Mouse (Mus musculus) 3134 (cell line): ENCODE measurements around the gene Fhl2.
A peak's percentile ranks its signal among the peaks of the same experiment; 100 is the strongest.
"Not testable (repeated sequence)": the region's sequence is repeated elsewhere in the genome, so short reads cannot be mapped to it uniquely, and the experiment has no call there.

Experiments
- DNase-seq: peaks from one replicate; pipeline ENCODE4 v3.0.0-alpha.2; 2011; ENCODE audit warnings: low spot score; ENCODE audit not compliant: insufficient read length; ENCODE audit errors: extremely low read depth

Gene Fhl2

GRCm38 (mm10) chr1:43154491-43154890, 42.3 kb downstream of the Fhl2 start:
- DNase-seq: no peak

- DNase-seq: no peak
These were observed 43.2 kb downstream of the Fhl2 start for GRCm38 (mm10) chr1:43153538-43153937.

DNA sequence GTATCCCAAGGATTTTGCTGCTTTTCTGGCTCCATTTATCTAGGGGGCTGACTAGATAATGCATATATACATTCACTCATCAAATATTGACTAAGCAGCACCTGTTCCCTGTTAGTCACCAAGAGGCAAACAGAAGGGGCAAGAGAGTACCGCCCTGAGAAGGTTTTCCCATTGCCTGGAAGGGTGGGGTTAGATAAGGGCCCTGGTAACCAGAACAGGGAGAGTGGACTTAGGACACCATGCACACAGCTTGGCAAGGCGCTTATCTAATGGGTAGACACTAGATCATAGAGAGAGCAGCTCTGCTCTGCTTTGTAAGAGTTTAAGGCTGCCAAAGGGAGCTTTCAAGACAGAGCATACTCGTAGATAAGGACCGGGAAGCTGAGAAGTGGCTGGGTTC, 44.2 kb downstream of the Fhl2 start:
- DNase-seq: no peak

- no peak for DNase-seq
These were observed 46.6 kb downstream of the Fhl2 start for GRCm38 (mm10) chr1:43150225-43150624.

GRCm38 (mm10) chr1:43147474-43147873, 49.3 kb downstream of the Fhl2 start:
- DNase-seq: no peak

GRCm38 (mm10) chr1:43145388-43145787, 51.4 kb downstream of the Fhl2 start:
- no peak for DNase-seq

- DNase-seq: no peak
These were observed 52.4 kb downstream of the Fhl2 start for GRCm38 (mm10) chr1:43144338-43144906.

GRCm38 (mm10) chr1:43143791-43144190, 53.0 kb downstream of the Fhl2 start:
- no peak for DNase-seq

DNA sequence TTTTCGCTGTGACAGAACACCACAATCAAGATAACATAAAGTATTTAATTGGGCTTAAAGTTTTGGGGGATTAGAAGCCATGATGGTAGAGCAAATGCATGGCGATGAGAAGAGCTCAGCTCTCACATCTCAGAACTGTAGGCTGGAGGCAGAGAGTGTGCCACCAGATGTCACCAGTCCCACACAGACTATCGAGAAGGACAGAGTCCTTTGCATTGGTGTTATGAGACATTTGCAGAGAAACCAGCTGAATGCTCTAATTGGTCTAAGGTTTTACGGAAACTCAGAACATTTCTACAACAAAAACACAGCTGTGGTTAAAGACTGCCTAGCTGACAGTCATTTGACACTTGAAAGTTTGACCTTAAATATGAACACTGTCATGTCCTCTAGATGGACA, 53.5 kb downstream of the Fhl2 start:
- DNase-seq: no peak

- DNase-seq: no peak
These were observed 53.9 kb downstream of the Fhl2 start for GRCm38 (mm10) chr1:43142849-43143248.

DNA sequence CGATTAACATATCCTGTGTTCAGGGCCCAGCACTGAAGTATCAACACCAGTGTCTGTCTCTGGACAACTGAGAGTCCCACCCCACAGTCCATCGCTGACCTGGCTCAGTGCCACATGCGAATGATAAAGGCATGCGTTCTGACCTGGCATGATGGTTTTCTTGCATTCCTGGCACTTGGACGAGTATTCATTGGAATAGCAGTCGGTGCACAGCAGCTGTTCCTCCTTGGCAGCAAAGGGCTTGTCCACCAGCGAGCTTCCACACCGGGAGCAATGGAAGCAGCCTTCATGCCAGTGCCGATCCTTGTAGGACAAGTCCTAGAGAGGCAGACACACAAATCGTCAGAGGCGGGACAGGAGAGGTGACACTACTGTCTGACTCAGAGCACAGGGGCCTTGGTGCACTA, 55.2 kb downstream of the Fhl2 start:
- peak; percentile 57 for DNase-seq

DNA sequence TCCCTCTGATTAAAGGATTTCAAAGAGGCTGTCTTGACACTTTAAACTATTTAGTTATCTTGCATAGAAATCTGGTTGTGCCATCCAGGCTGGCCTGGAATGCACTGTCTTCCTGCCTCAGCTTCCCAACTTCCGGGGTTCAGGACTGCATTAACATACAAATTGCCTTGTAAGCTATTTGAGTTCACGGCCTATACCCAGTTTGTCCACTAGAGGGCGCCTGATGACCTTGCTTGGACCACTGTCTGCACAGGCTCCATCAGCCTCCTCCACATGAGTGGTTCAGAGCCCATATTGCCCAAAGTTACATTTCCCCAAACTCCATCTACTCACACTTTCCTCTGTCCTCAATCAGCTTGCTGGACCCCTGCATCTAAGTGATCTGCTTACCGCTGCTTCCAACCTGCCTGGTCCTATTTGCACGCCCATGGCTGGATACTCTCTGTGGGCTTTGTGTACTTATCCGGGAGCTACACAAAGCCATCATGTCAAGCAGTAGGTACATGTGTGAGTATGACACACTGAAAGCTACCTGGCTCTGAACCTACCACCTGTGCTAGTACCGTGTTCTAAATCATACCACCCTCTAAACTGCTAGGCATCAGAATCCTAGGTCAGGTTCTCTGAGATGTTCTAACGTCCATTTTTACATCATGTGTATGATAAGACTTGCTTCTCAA, 57.1 kb downstream of the Fhl2 start:
- DNase-seq: peak; percentile 48

DNA sequence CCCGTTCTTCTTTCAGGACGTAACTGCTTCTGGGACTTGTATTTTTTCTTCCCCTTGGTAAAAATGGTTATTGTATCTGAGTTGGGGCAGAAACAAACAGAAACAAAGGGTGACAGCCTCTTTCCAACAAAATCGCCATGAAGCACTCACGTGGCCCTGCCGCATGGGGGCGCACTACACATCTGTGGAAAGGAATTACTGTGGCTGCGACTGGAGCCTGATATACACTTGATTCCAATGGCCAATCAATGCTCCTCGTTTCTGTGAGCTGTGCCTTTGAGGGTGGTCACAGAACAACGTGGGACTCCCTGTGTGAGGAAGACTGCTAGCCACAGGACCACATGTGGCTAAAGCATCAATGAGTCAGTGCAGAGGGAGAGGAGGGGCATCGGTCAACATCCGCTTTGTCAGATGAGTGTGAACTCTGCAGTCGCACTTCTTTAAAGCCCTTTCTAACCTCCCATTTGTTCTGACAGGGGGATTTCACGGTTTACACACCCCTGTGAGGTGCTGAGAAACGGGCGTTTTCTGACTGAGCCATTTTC, 58.4 kb downstream of the Fhl2 start:
- no peak for DNase-seq

DNA sequence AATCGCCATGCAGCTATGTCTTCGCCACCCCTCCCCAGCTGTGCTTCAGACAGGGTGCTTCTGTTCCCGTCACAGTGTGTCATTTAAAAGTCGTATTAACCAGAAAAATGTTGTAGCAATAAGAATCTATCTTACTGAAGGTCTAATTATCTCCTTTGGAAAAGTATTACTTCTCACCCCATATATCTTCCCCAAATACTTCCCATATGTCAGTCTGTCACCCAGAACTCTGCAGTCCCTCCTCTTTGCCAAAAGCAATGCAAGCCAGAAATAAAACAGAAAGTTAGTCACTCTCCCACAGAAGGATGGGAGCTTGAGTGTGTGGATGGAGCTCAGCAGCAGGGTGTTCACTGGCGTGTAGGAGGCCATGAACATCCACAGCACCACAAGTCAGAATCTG, 59.5 kb downstream of the Fhl2 start:
- DNase-seq: no peak

GRCm38 (mm10) chr1:43136488-43137029, 60.2 kb downstream of the Fhl2 start:
- not testable (repeated sequence) for DNase-seq

DNA sequence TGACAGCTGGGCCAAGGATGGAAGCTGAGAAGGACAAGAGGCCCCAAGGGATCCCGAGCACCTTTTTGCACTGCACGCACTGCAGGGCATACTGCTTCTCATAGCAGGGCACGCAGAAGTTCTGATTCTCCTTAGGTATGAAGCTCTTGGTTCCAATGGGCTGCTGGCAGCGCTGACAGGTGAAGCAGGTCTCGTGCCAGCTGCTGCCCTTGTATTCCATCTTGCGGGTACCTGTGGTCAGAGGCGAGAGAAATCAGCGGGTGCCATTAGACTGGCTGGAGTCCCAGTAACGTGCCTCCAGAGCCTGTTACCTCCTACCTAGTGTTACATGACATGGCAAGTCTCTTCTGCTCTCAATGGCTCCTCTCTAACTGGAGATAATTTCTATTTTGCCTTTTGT, 65.2 kb downstream of the Fhl2 start:
- DNase-seq: no peak

DNA sequence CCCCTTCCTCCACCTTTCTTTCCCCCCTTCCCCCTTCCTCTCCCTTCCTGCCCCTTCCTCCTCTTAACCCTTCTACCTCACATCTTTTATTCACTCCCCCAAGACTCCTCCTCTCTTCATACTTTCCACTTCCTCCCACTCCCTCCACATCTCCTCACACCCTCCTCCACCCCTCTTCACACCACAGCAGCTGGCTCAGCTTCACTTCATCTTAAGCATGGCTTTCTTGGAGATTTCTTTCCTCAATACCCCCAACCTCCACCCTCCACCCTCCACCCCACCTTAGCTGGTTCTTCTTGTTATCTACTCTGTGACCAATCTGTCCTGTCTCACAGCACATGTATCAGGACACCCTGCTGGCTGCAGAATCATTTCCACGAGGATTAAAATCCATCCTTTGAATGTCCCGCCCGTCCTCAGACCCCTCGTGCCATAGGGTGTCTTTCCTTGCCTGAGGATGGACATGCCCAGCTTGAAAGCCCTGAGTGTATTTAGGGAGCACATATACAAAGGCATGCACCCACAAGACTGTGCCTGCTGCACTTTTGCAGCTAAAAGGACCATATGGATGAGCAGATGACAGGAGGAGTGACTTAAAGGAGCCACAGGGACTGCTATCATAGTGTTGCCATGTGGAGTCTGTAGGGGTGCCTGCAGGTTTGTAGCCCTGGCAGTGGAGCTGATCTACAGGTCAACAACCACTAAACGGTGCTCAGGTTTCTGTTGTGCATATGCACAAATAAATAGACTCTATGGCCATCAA, 66.4 kb downstream of the Fhl2 start:
- no peak for DNase-seq

- peak; percentile 66 for DNase-seq
These were observed 68.8 kb downstream of the Fhl2 start for GRCm38 (mm10) chr1:43127820-43128610.

DNA sequence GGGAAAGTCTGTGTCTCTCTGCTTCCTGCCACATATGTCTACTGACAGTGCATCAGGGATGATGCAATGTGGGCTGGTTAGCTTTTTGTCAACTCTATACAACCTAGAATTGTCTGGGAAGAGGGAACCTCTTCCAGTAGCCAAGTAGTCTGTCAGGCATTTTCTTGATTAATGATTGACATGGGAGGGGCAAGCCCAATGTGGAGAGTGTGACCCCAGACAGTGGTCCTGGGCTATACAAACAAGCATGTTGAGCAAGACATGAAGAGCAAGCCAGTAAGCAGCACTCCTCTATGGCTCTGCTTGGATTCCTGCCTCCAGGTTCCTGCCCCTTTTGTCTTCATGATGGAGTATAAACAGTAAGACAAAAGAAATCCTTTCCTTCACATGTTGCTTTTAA, 69.6 kb downstream of the Fhl2 start:
- DNase-seq: no peak

DNA sequence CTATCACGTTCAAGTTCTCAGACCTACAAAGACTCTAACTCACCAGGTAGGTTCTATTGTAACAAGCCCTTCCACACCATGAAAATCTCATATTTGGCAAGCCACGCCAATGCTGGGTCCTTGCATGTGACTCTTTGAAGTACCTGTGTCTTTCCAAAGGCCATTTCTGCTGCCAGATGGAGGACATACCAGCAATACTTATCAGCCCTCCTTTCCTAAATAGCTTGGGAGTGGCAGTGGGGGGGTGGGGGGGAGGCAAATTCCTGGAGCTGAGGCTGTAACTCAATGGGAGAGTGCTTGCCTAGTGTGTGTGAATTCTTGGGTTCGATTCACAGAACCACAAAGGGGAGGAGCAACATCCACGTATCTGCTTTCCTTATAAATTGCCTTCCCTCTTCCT, 72.1 kb downstream of the Fhl2 start:
- DNase-seq: peak; percentile 30

DNA sequence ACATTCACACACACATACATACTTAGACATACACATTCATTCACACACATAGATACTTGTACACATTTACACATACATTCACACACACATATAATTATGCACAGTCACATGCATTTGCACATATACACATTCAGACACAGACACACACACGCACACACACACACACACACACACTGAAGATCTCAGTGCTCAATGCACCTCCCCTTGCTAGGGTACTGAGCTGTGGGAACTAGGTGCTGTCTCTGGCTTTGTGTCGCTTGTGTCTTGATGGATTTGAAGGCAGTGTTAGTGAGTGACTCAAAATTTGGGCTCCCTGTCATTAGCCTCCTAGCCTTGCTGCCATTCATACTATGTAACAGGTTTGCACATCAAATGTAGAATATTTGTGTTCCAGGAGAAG, 74.2 kb downstream of the Fhl2 start:
- no peak for DNase-seq
